Mouse (Mus musculus): ENCODE data around the gene Polm. TPM values are rescaled to one million over a fixed set of nuclear protein-coding genes. Genes with fewer than 3 reads are reported as not detected.

The Polm gene
- total RNA-seq, 1 experiment from 2014 or later, result 23.3 TPM

DNA sequence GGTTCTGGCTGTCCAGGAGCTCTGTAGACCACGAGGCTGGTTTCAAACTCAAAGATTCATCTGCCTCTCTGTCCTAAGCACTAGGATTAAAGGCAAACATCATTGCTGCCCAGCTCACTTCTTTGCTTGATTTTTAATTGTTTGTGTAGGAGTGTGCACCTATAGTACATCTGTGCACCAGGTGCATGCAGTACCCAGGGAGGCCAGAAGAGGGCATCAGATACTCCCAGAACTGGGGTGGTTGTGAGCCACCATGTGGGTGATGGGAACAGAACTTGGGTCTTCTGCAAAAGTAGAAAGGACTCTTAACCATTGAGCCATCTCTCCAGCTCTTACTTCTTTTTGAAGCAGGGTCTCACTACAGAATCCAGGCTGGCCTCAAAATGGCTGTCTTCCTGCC lies 20.9 kb upstream of the Polm start:
- ATAC-seq (ENCODE audit: extremely low read depth, insufficient number of reproducible peaks, low FRiP score, poor library complexity, severe bottlenecking), result no peak

GRCm38 (mm10) chr11:5856479-5857130 lies 18.8 kb upstream of the Polm start:
- ATAC-seq (ENCODE audit: extremely low read depth, insufficient number of reproducible peaks, low FRiP score, poor library complexity, severe bottlenecking), result no peak

DNA sequence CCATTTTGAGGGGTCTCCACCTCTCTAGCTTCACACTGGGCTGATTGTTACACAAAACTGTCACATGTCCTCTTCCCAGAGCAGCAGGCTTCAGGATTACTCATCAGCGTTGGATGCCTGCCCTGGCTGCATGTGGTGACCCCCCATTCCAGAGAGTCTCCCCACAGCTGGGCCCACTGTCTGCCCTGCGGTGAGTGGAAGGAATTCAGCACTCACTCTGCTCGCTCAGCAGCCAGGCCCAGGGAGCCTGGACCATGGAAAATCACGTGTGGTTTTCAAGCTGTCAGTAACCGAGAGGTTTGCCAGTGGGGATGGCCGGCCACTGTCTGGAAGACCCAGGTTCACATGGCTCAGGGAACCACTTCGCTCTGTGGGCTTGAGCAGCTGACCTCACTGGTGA lies 18.1 kb upstream of the Polm start:
- no peak for ATAC-seq (ENCODE audit: extremely low read depth, insufficient number of reproducible peaks, low FRiP score, poor library complexity, severe bottlenecking)

- no peak for ATAC-seq (ENCODE audit: extremely low read depth, insufficient number of reproducible peaks, low FRiP score, poor library complexity, severe bottlenecking)
These were observed 17.7 kb upstream of the Polm start for GRCm38 (mm10) chr11:5855481-5855880.

DNA sequence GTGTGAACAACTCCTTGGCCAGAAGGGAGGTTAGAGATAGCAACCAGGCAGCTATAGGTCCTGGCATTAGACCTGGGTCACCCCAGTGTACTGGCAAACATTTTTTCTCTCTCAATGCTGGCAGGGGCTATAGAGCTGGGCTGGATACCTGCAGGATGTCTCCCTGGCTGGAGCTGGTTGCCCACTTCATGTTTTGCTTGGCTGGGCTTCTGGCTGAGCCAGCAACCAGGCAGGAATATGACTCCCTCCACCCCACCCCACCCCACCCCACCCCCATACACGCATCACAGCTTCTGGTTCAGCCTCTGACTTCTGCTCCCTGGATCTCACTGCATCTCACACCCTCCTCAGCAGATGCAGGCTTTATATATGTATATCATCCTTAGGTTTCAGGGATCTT lies 14.5 kb upstream of the Polm start:
- no peak for ATAC-seq (ENCODE audit: extremely low read depth, insufficient number of reproducible peaks, low FRiP score, poor library complexity, severe bottlenecking)

DNA sequence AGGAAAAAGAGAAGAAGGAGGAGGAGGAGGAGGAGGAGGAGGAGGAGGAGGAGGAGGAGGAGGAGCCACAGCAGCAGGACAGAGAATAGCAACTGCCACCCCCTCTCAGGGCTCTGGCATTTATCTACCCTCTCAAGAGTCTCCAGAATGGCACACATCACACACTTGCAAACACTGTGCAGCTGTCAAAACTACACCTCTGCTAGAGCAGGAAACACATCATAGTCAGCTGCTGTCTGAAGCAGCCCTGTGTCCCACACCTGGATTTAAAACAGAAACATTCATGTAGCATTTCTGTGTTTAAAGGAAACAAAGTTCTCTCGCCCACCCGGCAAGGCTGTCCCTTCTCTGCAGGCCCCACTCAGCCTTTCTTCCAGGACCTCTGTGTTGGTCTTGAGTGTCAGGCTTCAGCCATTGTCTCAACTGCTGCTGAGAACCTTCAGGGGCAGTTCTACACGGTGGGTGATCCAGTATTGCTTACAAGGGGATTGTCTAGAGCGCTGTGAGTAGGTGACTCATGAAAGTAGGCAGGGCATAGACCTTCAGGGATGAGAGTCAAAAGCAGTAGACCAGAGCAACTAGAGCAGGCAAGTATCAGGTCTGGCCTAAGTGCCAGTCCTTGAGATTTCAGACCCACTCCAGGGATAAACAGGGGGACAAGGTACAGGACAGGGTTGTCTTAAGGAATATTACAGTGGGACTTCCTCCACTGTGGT lies 13.4 kb upstream of the Polm start:
- no peak for ATAC-seq (ENCODE audit: extremely low read depth, insufficient number of reproducible peaks, low FRiP score, poor library complexity, severe bottlenecking)

DNA sequence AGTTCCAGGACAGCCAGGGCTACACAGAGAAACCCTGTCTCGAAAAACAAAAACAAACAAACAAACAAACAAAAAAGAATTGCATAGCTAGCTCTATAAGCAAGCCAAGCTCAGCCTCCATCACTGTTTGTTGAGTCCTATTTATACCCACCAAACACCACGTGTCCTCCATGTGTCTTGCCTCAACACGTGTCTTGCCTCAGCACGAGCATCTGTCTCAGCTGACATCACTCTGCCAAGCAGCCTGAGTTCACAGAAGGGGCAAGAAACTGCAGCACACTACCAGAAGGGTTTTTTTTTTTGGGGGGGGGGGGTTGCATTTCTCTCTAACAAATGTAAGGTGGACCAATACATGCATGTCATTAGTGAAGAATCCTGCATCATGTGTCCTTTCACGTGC lies 12.6 kb upstream of the Polm start:
- no peak for ATAC-seq (ENCODE audit: extremely low read depth, insufficient number of reproducible peaks, low FRiP score, poor library complexity, severe bottlenecking)

- ATAC-seq (ENCODE audit: extremely low read depth, insufficient number of reproducible peaks, low FRiP score, poor library complexity, severe bottlenecking), result no peak
These were observed 11.5 kb upstream of the Polm start for GRCm38 (mm10) chr11:5849316-5849715.

DNA sequence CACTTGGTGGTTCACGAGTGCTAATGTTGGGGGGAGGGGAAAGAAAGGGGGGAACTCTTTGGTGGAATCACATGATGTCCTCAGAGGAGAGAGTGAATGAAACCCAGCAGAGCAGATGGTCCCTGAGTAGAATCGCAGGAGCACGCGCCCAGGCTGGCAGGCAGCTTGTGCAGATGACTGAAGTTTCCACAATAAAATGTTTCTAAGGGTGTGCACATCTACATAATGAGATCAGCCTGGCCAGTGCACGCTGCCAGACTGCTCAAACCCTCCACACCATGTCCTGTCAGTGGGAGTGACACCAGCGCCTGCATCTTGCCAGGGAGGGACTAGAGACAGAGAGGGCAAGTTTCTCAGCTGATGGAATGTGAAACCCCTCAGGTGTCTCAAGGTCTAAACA lies 10.9 kb upstream of the Polm start:
- ATAC-seq (ENCODE audit: extremely low read depth, insufficient number of reproducible peaks, low FRiP score, poor library complexity, severe bottlenecking), result no peak

GRCm38 (mm10) chr11:5846639-5847345 lies 9.0 kb upstream of the Polm start:
- ATAC-seq (ENCODE audit: extremely low read depth, insufficient number of reproducible peaks, low FRiP score, poor library complexity, severe bottlenecking), result no peak

GRCm38 (mm10) chr11:5843131-5843530 lies 5.3 kb upstream of the Polm start:
- ATAC-seq (ENCODE audit: extremely low read depth, insufficient number of reproducible peaks, low FRiP score, poor library complexity, severe bottlenecking), result no peak

- no peak for ATAC-seq (ENCODE audit: extremely low read depth, insufficient number of reproducible peaks, low FRiP score, poor library complexity, severe bottlenecking)
These were observed 3.9 kb upstream of the Polm start for GRCm38 (mm10) chr11:5841751-5842150.

GRCm38 (mm10) chr11:5840346-5840745 lies 2.5 kb upstream of the Polm start:
- no peak for ATAC-seq (ENCODE audit: extremely low read depth, insufficient number of reproducible peaks, low FRiP score, poor library complexity, severe bottlenecking)

DNA sequence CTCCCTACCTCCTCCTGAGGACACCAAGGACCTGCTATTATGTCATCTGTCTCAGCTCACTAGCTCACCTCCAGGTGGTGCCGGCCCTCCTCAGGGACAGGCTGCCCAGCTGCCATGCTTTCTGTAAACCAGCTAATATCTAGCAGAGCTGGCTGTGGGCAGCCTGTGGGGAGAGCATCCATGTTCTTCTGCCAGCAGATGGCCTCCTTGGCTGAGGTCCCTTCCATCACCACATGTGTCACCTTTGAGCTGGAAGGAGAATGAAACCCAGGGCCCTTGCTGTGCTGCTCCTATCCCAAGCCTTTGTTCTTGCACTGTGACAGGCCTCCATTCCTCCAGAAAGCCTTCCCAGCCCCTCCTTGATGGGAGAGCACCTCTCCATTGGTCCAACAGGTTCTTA lies 1.7 kb downstream of the Polm start:
- no peak for ATAC-seq (ENCODE audit: extremely low read depth, insufficient number of reproducible peaks, low FRiP score, poor library complexity, severe bottlenecking)

DNA sequence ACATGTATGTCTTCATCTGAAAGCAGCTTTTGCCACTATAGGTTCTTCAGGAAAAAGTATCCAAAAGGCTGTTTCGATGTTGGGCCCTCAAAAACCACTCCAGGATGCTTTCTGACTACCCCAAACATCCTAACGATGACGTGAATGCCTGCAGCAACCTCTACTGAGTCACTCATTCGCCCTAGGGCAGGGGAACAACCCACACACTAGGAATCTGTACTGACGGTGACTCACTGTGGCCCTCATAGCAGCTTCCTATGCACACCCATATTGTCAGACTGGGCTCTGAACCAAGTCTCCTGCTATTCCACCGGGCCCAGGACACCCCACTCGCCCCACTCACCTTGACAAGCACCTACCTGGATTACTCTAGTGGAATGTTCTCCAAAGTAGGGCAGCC lies 2.8 kb downstream of the Polm start:
- ATAC-seq (ENCODE audit: extremely low read depth, insufficient number of reproducible peaks, low FRiP score, poor library complexity, severe bottlenecking), result no peak

DNA sequence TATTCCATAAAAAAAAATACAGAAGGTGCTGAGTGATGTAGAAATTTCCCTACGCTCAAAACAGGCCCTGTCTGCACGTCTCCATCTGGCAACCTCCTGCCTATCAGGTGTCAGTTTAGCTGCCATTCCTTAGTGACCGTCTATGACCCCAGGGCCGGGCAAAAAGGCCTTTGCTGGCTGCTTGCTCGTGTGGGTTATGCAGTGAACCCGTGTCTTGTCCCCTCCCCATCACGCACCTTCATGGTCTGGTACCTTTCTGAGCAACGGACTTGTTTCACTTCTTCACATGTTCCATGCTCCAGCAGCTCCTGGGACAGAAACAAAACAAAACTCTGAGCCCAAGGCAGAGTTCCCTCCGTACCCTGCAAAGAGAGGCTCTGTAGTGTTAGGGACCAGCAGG lies 3.3 kb downstream of the Polm start:
- ATAC-seq (ENCODE audit: extremely low read depth, insufficient number of reproducible peaks, low FRiP score, poor library complexity, severe bottlenecking), result no peak

DNA sequence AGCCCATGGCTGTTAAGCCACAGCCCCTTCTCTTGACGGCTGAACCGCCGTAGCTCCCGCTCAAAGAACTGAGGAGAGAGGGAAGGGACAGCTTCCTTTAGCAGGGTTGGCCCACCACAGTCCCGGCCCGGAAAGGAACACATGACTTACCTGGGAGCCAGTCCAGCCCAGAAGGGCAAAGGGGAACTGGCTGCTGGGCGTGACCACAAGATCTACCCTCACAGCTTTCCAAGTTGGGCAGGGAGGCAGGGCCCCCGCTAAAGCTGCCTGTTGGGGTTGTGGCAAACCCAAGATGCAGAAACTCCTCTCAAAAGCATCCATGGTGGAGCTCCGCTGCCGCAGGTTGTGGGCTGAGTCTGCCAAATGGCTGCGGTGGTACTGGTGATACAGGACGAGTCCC lies 8.5 kb downstream of the Polm start:
- ATAC-seq (ENCODE audit: extremely low read depth, insufficient number of reproducible peaks, low FRiP score, poor library complexity, severe bottlenecking), result 0 out of 2 replicates have a peak, but pooled peaks have one; percentile 18

DNA sequence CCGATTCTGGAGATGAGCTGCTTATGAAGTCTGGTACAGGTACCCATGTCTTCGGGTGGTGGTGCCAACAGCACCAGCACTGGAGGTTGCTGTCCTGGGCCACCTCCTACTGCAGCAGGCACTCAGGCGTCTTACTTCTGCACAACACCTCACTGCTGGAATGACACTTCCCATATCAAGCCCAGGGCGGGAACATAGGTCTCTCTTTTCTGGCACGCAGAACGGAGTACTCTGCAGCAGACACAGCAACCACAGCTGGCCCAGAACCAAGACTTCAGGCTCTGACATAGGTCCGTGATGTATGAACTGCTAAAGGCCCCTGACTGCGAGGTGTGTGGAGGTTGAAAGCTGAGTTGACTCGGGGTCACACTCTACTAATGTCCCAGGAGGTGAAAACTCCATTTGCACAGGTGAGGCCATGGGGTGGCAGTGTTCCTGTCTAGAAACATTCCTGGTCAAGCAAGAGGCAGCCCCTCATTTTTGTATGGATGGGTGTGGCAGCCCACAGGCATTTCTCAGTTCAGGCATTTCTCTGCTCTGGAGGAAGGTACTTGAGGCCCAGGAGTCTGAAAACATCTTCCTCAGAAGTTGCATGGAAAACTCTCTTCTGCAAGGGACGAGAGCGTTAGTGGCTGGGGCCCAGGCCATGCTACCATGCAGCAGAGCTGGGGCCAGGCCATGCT lies 9.2 kb downstream of the Polm start:
- no peak for ATAC-seq (ENCODE audit: extremely low read depth, insufficient number of reproducible peaks, low FRiP score, poor library complexity, severe bottlenecking)

DNA sequence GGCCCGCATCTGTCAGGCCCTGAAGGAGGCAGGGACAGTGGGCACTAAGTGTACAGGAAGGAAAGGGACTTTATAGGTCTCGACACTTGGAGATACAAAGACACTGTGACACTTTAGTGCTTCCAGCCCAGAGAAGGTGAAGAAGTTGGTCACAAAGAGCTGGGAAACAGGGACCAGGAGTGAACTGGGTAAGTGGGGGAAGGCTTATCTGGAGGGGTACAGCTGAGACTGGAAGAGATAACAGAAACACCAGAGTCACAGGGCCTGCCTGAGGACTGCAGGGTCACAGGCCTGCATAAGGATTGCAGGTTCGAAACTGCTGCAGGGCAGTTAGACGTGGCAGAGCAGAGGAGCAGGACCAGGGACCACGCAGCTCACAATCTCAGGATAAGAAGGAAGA lies 9.9 kb downstream of the Polm start:
- ATAC-seq (ENCODE audit: extremely low read depth, insufficient number of reproducible peaks, low FRiP score, poor library complexity, severe bottlenecking), result no peak

- no peak for ATAC-seq (ENCODE audit: extremely low read depth, insufficient number of reproducible peaks, low FRiP score, poor library complexity, severe bottlenecking)
These were observed 12.4 kb downstream of the Polm start for GRCm38 (mm10) chr11:5825432-5825831.
